Mouse (Mus musculus) myocyte (in vitro differentiated cells): ENCODE data around the gene Hes7. TPM values are rescaled to one million over a fixed set of nuclear protein-coding genes. Genes with fewer than 3 reads are reported as not detected.

Source experiments
- H3K27me3 ChIP-seq: one replicate; pipeline ENCODE4 v1.6.1; 2011; ENCODE audit not compliant: control insufficient read depth, insufficient read depth, insufficient read length
- H3K36me3 ChIP-seq: one replicate; pipeline ENCODE4 v1.6.1; 2011; ENCODE audit not compliant: control insufficient read depth, insufficient read depth
- H3K4me2 ChIP-seq: one replicate; pipeline ENCODE4 v1.6.1; 2011; ENCODE audit warnings: low read depth, control low read depth
- H3K4me3 ChIP-seq: one replicate; pipeline ENCODE4 v1.5.1; 2011; ENCODE audit warnings: mild to moderate bottlenecking, control low read depth, moderate library complexity
- H3K79me2 ChIP-seq: one replicate; pipeline ENCODE4 v1.6.1; 2011; ENCODE audit not compliant: control insufficient read depth, insufficient read depth
- H3ac ChIP-seq: one replicate; pipeline ENCODE4 v1.6.1; 2011; ENCODE audit not compliant: control insufficient read depth, insufficient read length
- CEBPB ChIP-seq: IDR thresholded peaks from 2 replicates; pipeline ENCODE4 v1.6.1; 2011; ENCODE audit warnings: mild to moderate bottlenecking, moderate library complexity; ENCODE audit not compliant: poor library complexity, insufficient read depth, severe bottlenecking
- E2F4 ChIP-seq: IDR thresholded peaks from one replicate; pipeline ENCODE4 v1.6.1; 2011; ENCODE audit warnings: mild to moderate bottlenecking, control low read depth, moderate library complexity; ENCODE audit not compliant: insufficient read depth
- MAX ChIP-seq: IDR thresholded peaks from one replicate; pipeline ENCODE4 v1.6.1; 2011; ENCODE audit warnings: low read depth, mild to moderate bottlenecking, control low read depth
- MYOD1 ChIP-seq, 3 experiments: IDR thresholded peaks; one replicate each; pipeline ENCODE4 v1.6.1; 2011; ENCODE audit warnings: control low read depth in 2 of 3, low read depth in 2 of 3, mild to moderate bottlenecking in 2 of 3, moderate library complexity in 1 of 3; ENCODE audit not compliant: insufficient read length in 2 of 3, control insufficient read depth in 1 of 3
- MYOG ChIP-seq, 3 experiments: IDR thresholded peaks; one replicate each; pipeline ENCODE4 v1.6.1; 2011; ENCODE audit warnings: control low read depth in 2 of 3, low read depth in 2 of 3, mild to moderate bottlenecking in 2 of 3; ENCODE audit not compliant: insufficient read length in 2 of 3, control insufficient read depth in 1 of 3, insufficient read depth in 1 of 3
- POLR2A ChIP-seq: IDR thresholded peaks from one replicate; pipeline ENCODE4 v1.6.1; 2011; ENCODE audit warnings: low read depth, mild to moderate bottlenecking, control low read depth, moderate library complexity; ENCODE audit not compliant: insufficient read length
- POLR2AphosphoS2 ChIP-seq: IDR thresholded peaks from one replicate; pipeline ENCODE4 v1.6.1; 2011; ENCODE audit warnings: low read depth, control low read depth; ENCODE audit not compliant: insufficient read length
- REST ChIP-seq: IDR thresholded peaks from one replicate; pipeline ENCODE4 v1.6.1; 2011; ENCODE audit warnings: mild to moderate bottlenecking, control low read depth, moderate library complexity; ENCODE audit not compliant: insufficient read depth, insufficient read length
- SRF ChIP-seq: IDR thresholded peaks from one replicate; pipeline ENCODE4 v1.6.1; 2011; ENCODE audit warnings: low read depth; ENCODE audit not compliant: control insufficient read depth, insufficient read length
- TCF12 ChIP-seq: IDR thresholded peaks from one replicate; pipeline ENCODE4 v1.6.1; 2011; ENCODE audit warnings: mild to moderate bottlenecking, control low read depth; ENCODE audit not compliant: poor library complexity, insufficient read depth, severe bottlenecking
- TCF3 ChIP-seq: IDR thresholded peaks from one replicate; pipeline ENCODE4 v1.6.1; 2011; ENCODE audit warnings: low read depth, control low read depth; ENCODE audit not compliant: insufficient read length
- USF1 ChIP-seq: IDR thresholded peaks from one replicate; pipeline ENCODE4 v1.6.1; 2011; ENCODE audit warnings: low read depth, mild to moderate bottlenecking, control low read depth, moderate library complexity
- polyA plus RNA-seq: library from polyadenylated mRNA; unstranded; fragments of >200 nt; fragmentation: generic; extraction: Trizol; gene quantifications from one replicate; pipeline ENCODE4 v1.2.1, GENCODE M21; 2012; ENCODE audit warnings: missing spikeins

Gene Hes7
- polyA plus RNA-seq, 1 experiment = 0.28 TPM

- no peaks in the 10 kb centered on the region for H3K36me3 ChIP-seq
- H3K27me3 ChIP-seq = no peaks in the 10 kb centered on the region
- H3K4me3 ChIP-seq = no peak overlapping the region
- H3ac ChIP-seq = no peak overlapping the region
- H3K4me2 ChIP-seq = no peak overlapping the region
- H3K79me2 ChIP-seq = no peaks in the 10 kb centered on the region
- TF ChIP-seq MYOG (IDR thresholded peaks at IDR 0.05; ENCODE audit: control insufficient read depth in 1 of 3, insufficient read depth in 1 of 3, insufficient read length in 2 of 3, low read depth in 2 of 3) = no peak
- TF ChIP-seq MAX = no peak
- TF ChIP-seq USF1 = no peak
- no peak for TF ChIP-seq MYOD1 (IDR thresholded peaks at IDR 0.05; ENCODE audit: control insufficient read depth in 1 of 3, insufficient read length in 2 of 3, low read depth in 2 of 3)
- no peak for TF ChIP-seq TCF12
- no peak for TF ChIP-seq CEBPB
- no peak for TF ChIP-seq POLR2AphosphoS2
- TF ChIP-seq TCF3 = no peak
Measured at GRCm38 (mm10) chr11:69114018-69114417, 6.2 kb upstream of the Hes7 start.

- H3K36me3 ChIP-seq = no peaks in the 10 kb centered on the region
- H3ac ChIP-seq = no peak overlapping the region
- H3K27me3 ChIP-seq = no peaks in the 10 kb centered on the region
- H3K79me2 ChIP-seq = no peaks in the 10 kb centered on the region
- TF ChIP-seq POLR2A = no peak
- TF ChIP-seq USF1 = no peak
- no peak for TF ChIP-seq SRF
- TF ChIP-seq CEBPB = no peak
- no peak for TF ChIP-seq TCF12
- no peak for TF ChIP-seq REST
- no peak for TF ChIP-seq POLR2AphosphoS2
- TF ChIP-seq MAX = no peak
- no peak for TF ChIP-seq TCF3
- no peak overlapping the region for H3K4me2 ChIP-seq
- no peak overlapping the region for H3K4me3 ChIP-seq
Measured at GRCm38 (mm10) chr11:69114621-69115020, 5.6 kb upstream of the Hes7 start.

DNA sequence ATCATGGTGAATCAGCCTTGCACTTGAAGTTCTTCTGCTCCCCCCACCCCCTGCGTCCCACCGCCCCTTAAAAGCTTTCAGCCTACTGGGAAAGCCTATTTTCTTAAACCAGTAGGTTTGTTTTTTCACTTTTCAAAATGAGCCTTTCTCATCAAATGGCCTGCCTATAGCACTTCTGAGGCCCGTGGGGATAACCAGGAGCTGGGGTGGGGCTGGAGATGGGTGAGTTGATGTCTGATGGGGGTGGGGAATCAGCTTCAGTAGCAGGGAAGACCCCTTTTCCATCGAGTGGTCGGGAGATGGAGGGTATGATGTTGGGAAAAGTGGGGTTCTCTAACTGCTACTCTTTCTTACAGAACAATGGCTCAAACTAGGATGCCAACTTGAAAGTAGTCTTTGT, 3.4 kb upstream of the Hes7 start:
- peak overlapping the region; percentile 99 for H3K4me2 ChIP-seq
- H3ac ChIP-seq = no peak overlapping the region

GRCm38 (mm10) chr11:69117737-69118695, 2.2 kb upstream of the Hes7 start:
- H3K36me3 ChIP-seq = no peaks in the 10 kb centered on the region
- no peak for TF ChIP-seq POLR2AphosphoS2
- TF ChIP-seq MYOD1 (IDR thresholded peaks at IDR 0.05; ENCODE audit: control insufficient read depth in 1 of 3, insufficient read length in 2 of 3, low read depth in 2 of 3) = peak in 1 of 3 experiments; percentile 39
- no peak for TF ChIP-seq E2F4
- TF ChIP-seq REST = no peak
- TF ChIP-seq MYOG (IDR thresholded peaks at IDR 0.05; ENCODE audit: control insufficient read depth in 1 of 3, insufficient read depth in 1 of 3, insufficient read length in 2 of 3, low read depth in 2 of 3) = peak in 1 of 3 experiments; percentile 44
- TF ChIP-seq TCF3 = no peak
- no peak for TF ChIP-seq POLR2A
- TF ChIP-seq CEBPB = no peak
- peak overlapping the region; percentile 42 for H3ac ChIP-seq

More for the DNA sequence above, 3.4 kb upstream of the Hes7 start:
- Histone ChIP-seq H3K79me2 (no peaks in the 10 kb centered on the region), H3K27me3 (no peaks in the 10 kb centered on the region), H3K4me3 (peak overlapping the region; percentile 40), H3K36me3 (no peaks in the 10 kb centered on the region)
- TF ChIP-seq CEBPB (no peak), SRF (no peak), USF1 (no peak), MAX (no peak), MYOG (IDR thresholded peaks at IDR 0.05; ENCODE audit: control insufficient read depth in 1 of 3, insufficient read depth in 1 of 3, insufficient read length in 2 of 3, low read depth in 2 of 3) (no peak), TCF12 (no peak)

GRCm38 (mm10) chr11:69118765-69119164, 1.4 kb upstream of the Hes7 start:
- TF ChIP-seq MAX (no peak), POLR2A (no peak), MYOD1 (IDR thresholded peaks at IDR 0.05; ENCODE audit: control insufficient read depth in 1 of 3, insufficient read length in 2 of 3, low read depth in 2 of 3) (no peak), USF1 (no peak), POLR2AphosphoS2 (no peak), REST (no peak), SRF (no peak), CEBPB (no peak), TCF3 (no peak), TCF12 (no peak), E2F4 (no peak), MYOG (IDR thresholded peaks at IDR 0.05; ENCODE audit: control insufficient read depth in 1 of 3, insufficient read depth in 1 of 3, insufficient read length in 2 of 3, low read depth in 2 of 3) (no peak)
- Histone ChIP-seq H3K4me3 (peak overlapping the region; percentile 40), H3ac (no peak overlapping the region), H3K79me2 (no peaks in the 10 kb centered on the region), H3K4me2 (peak overlapping the region; percentile 99), H3K27me3 (no peaks in the 10 kb centered on the region), H3K36me3 (no peaks in the 10 kb centered on the region)

More at GRCm38 (mm10) chr11:69117737-69118695, 2.2 kb upstream of the Hes7 start:
- H3K4me3 ChIP-seq = peak overlapping the region; percentile 40
- H3K79me2 ChIP-seq = no peaks in the 10 kb centered on the region
- H3K27me3 ChIP-seq = no peaks in the 10 kb centered on the region
- H3K4me2 ChIP-seq = peak overlapping the region; percentile 99
